Mouse (Mus musculus): ENCODE results near the gene Tpcn2. TPM values are rescaled to one million over a fixed set of nuclear protein-coding genes. Genes with fewer than 3 reads are reported as not detected.

The Tpcn2 gene
- total and polyA plus RNA-seq, 3 experiments = 3.7 to 7.3 (median 7.2) TPM

GRCm38 (mm10) chr7:145173563-145173962 lies 110.2 kb downstream of the Tpcn2 start:
- no peaks in the 10 kb centered on the region for H3K4me1 ChIP-seq (ENCODE audit: control insufficient read depth in 1 of 2, insufficient read depth in 2 of 2)
- no peak overlapping the region for H3K4me2 ChIP-seq (ENCODE audit: insufficient read depth, low read depth, poor library complexity, severe bottlenecking)
- H3K4me3 ChIP-seq (replicated peaks in 1 of 3; ENCODE audit: low read depth in 2 of 3, low read length in 2 of 3, poor library complexity in 1 of 3) = no peak overlapping the region
- H3K9me3 ChIP-seq (replicated peaks; ENCODE audit: low read length) = no peaks in the 10 kb centered on the region
- H3K9ac ChIP-seq (ENCODE audit: insufficient read depth, low read depth) = no peak overlapping the region
- no peak overlapping the region for H3K27ac ChIP-seq (ENCODE audit: insufficient read depth, low read depth)
- TF ChIP-seq ZMIZ1 (IDR thresholded peaks at IDR 0.05; ENCODE audit: low read depth, low read length) (no peak), USF2 (conservative IDR thresholded peaks at IDR 0.05; ENCODE audit: low read depth, low read length) (no peak), CTCF (conservative IDR thresholded peaks at IDR 0.05 in 1 of 2, IDR thresholded peaks at IDR 0.05 in 1 of 2; ENCODE audit: low read depth in 2 of 2, low read length in 2 of 2) (no peak), MAX (IDR thresholded peaks at IDR 0.05; ENCODE audit: low read length) (no peak), MYC (IDR thresholded peaks at IDR 0.05; ENCODE audit: low read depth, low read length) (no peak), HCFC1 (IDR thresholded peaks at IDR 0.05; ENCODE audit: low read depth, low read length) (no peak), TBP (conservative IDR thresholded peaks at IDR 0.05; ENCODE audit: low read depth, low read length) (no peak), MAFK (IDR thresholded peaks at IDR 0.05; ENCODE audit: insufficient replicate concordance, low read length) (no peak), TCF12 (IDR thresholded peaks at IDR 0.05; ENCODE audit: low read depth, low read length) (no peak), MEF2A (IDR thresholded peaks at IDR 0.05; ENCODE audit: borderline replicate concordance, low read depth, low read length) (no peak), NRF1 (IDR thresholded peaks at IDR 0.05; ENCODE audit: low read depth, low read length) (no peak), KAT2A (IDR thresholded peaks at IDR 0.05; ENCODE audit: insufficient replicate concordance, low read length) (no peak), POLR2A (IDR thresholded peaks at IDR 0.05; ENCODE audit: low read depth, low read length) (no peak), ETS1 (conservative IDR thresholded peaks at IDR 0.05; ENCODE audit: low read depth, low read length) (no peak), UBTF (IDR thresholded peaks at IDR 0.05; ENCODE audit: low read depth, low read length) (no peak)
- H3K27me3 ChIP-seq (replicated peaks) = peaks cover 86% of the 10 kb centered on the region
- no peak for DNase-seq (ENCODE audit: extremely low read depth)
- H3K36me3 ChIP-seq (replicated peaks in 1 of 2; ENCODE audit: control insufficient read depth in 1 of 2, insufficient read depth in 1 of 2, low read length in 1 of 2) = no peaks in the 10 kb centered on the region
- no peaks in the 10 kb centered on the region for H3K79me2 ChIP-seq (replicated peaks; ENCODE audit: control insufficient read depth, extremely low read depth, insufficient read depth, poor library complexity, severe bottlenecking)
- dilution Hi-C loops (cut with MboI; ENCODE audit: extremely low pct_ligation_motif_present, extremely low pct_unique_long_range_greater_than_20kb, low sequenced_read_pairs) = no loop called here
- in situ Hi-C loops (cut with MboI; ENCODE audit: low pct_ligation_motif_present, low pct_unique_long_range_greater_than_20kb, low sequenced_read_pairs) = no loop called here

- no peak overlapping the region for H3K9ac ChIP-seq (ENCODE audit: insufficient read depth, low read depth)
- dilution Hi-C loops (cut with MboI; ENCODE audit: extremely low pct_ligation_motif_present, extremely low pct_unique_long_range_greater_than_20kb, low sequenced_read_pairs) (no loop called here), in situ Hi-C loops (cut with MboI; ENCODE audit: low pct_ligation_motif_present, low pct_unique_long_range_greater_than_20kb, low sequenced_read_pairs) (no loop called here)
- H3K4me2 ChIP-seq (ENCODE audit: insufficient read depth, low read depth, poor library complexity, severe bottlenecking) = no peak overlapping the region
- no peaks in the 10 kb centered on the region for H3K4me1 ChIP-seq (ENCODE audit: control insufficient read depth in 1 of 2, insufficient read depth in 2 of 2)
- TF ChIP-seq CTCF (conservative IDR thresholded peaks at IDR 0.05 in 1 of 2, IDR thresholded peaks at IDR 0.05 in 1 of 2; ENCODE audit: low read depth in 2 of 2, low read length in 2 of 2) (no peak), POLR2AphosphoS2 (IDR thresholded peaks at IDR 0.05; ENCODE audit: low read depth, low read length) (no peak), CHD1 (IDR thresholded peaks at IDR 0.05; ENCODE audit: low read depth, low read length) (no peak), GABPA (IDR thresholded peaks at IDR 0.05; ENCODE audit: insufficient replicate concordance, low read depth, low read length) (no peak), SMC3 (IDR thresholded peaks at IDR 0.05; ENCODE audit: low read depth, low read length) (no peak), UBTF (IDR thresholded peaks at IDR 0.05; ENCODE audit: low read depth, low read length) (no peak), NRF1 (IDR thresholded peaks at IDR 0.05; ENCODE audit: low read depth, low read length) (no peak), PAX5 (IDR thresholded peaks at IDR 0.05; ENCODE audit: low read length) (no peak), ELF1 (IDR thresholded peaks at IDR 0.05; ENCODE audit: low read depth, low read length) (no peak), ETS1 (conservative IDR thresholded peaks at IDR 0.05; ENCODE audit: low read depth, low read length) (no peak), MAZ (IDR thresholded peaks at IDR 0.05; ENCODE audit: low read depth, low read length) (no peak), POLR2A (IDR thresholded peaks at IDR 0.05; ENCODE audit: low read depth, low read length) (no peak), SIN3A (IDR thresholded peaks at IDR 0.05; ENCODE audit: low read length) (no peak)
- H3K27ac ChIP-seq (ENCODE audit: insufficient read depth, low read depth) = no peak overlapping the region
- H3K4me3 ChIP-seq (replicated peaks in 1 of 3; ENCODE audit: low read depth in 2 of 3, low read length in 2 of 3, poor library complexity in 1 of 3) = no peak overlapping the region
- no peaks in the 10 kb centered on the region for H3K9me3 ChIP-seq (replicated peaks; ENCODE audit: low read length)
- H3K27me3 ChIP-seq (replicated peaks) = peaks cover 87% of the 10 kb centered on the region
- DNase-seq (ENCODE audit: extremely low read depth) = no peak
- no peaks in the 10 kb centered on the region for H3K79me2 ChIP-seq (replicated peaks; ENCODE audit: control insufficient read depth, extremely low read depth, insufficient read depth, poor library complexity, severe bottlenecking)
- no peaks in the 10 kb centered on the region for H3K36me3 ChIP-seq (replicated peaks in 1 of 2; ENCODE audit: control insufficient read depth in 1 of 2, insufficient read depth in 1 of 2, low read length in 1 of 2)
Measured at GRCm38 (mm10) chr7:145173116-145173515, 110.7 kb downstream of the Tpcn2 start.

Data from CH12.LX (cell line).